Mouse (Mus musculus) adrenal gland, postnatal 4 days (tissue): ENCODE results near the gene Gsg1. TPM values are rescaled to one million over a fixed set of nuclear protein-coding genes. Genes with fewer than 3 reads are reported as not detected.

Source experiments
- total RNA-seq, 2 experiments: library from RNA; stranded (reverse); gene quantifications; 2 replicates each; pipeline ENCODE4 v1.2.3; 2021

Gsg1 gene
- total RNA-seq, 2 experiments from 2014 or later: not detected

Other genes starting within 250 kb of the Gsg1 start
- 10 to 100 TPM; 74.1 to 84.0 TPM for gene Ddx47, start 242.7 kb downstream of the Gsg1 start, total RNA-seq
- 1 to 10 TPM; 1.7 to 3.0 TPM for gene Gprc5a, start 188.7 kb downstream of the Gsg1 start, total RNA-seq
- not detected for gene Gprc5d, start 136.1 kb downstream of the Gsg1 start, total RNA-seq
- 10 to 100 TPM; 40.8 to 44.7 TPM for gene Fam234b, start 56.4 kb downstream of the Gsg1 start, total RNA-seq
- 10 to 100 TPM; 41.4 to 43.6 TPM for gene Hebp1, start 56.3 kb downstream of the Gsg1 start, total RNA-seq
- gene Pbp2, start 56.1 kb upstream of the Gsg1 start, total RNA-seq: not detected
- 100 to 1,000 TPM; 110 to 112 TPM for gene Emp1, start 108.2 kb upstream of the Gsg1 start, total RNA-seq